Mouse (Mus musculus) bone marrow, adult 2 months (tissue): ENCODE results near the gene Cst9. TPM values are rescaled to one million over a fixed set of nuclear protein-coding genes. Genes with fewer than 3 reads are reported as not detected.

Experiments used
- H3K27ac ChIP-seq: fragments of 200-500 bp; 2 replicates; pipeline ENCODE4 v1.5.1; 2012; ENCODE audit warnings: low read depth, mild to moderate bottlenecking, control low read depth, inconsistent platforms, low read length; ENCODE audit not compliant: control insufficient read depth, poor library complexity, insufficient read depth
- H3K4me1 ChIP-seq: fragments of 200-500 bp; 2 replicates; pipeline ENCODE4 v1.6.1; 2011; ENCODE audit warnings: low read length; ENCODE audit not compliant: control insufficient read depth, insufficient read depth
- H3K4me3 ChIP-seq: fragments of 200-500 bp; replicated peaks from 2 replicates; pipeline ENCODE3; 2011; ENCODE audit warnings: mild to moderate bottlenecking, low read depth, low read length, control low read depth; ENCODE audit not compliant: control insufficient read depth
- CTCF ChIP-seq: fragments of 200-500 bp; IDR thresholded peaks from 2 replicates; pipeline ENCODE4 v1.5.1; 2011; ENCODE audit warnings: low read length, control low read depth; ENCODE audit not compliant: control insufficient read depth, insufficient read depth
- POLR2A ChIP-seq: fragments of 200-500 bp; IDR thresholded peaks from 2 replicates; pipeline ENCODE4 v1.6.1; 2011; ENCODE audit warnings: low read depth, mild to moderate bottlenecking, control low read depth, low read length, borderline replicate concordance; ENCODE audit not compliant: control insufficient read depth
- WGBS: fragments of 180-500 bp; shearing (Covaris S2); methylation state at CpG from one replicate; pipeline ENCODE4 v1.1.7; 2018; 5-methylcytosine and 5-hydroxymethylcytosine counted together
- polyA plus RNA-seq: library from polyadenylated mRNA; stranded (reverse); fragments of >200 nt; gene quantifications from 2 replicates; pipeline ENCODE4 v1.2.4, GENCODE M21; 2011; ENCODE audit warnings: low replicate concordance; ENCODE audit not compliant: missing spikeins, insufficient read depth, insufficient read length

Gene Cst9
- polyA plus RNA-seq, 1 experiment, result not detected

DNA sequence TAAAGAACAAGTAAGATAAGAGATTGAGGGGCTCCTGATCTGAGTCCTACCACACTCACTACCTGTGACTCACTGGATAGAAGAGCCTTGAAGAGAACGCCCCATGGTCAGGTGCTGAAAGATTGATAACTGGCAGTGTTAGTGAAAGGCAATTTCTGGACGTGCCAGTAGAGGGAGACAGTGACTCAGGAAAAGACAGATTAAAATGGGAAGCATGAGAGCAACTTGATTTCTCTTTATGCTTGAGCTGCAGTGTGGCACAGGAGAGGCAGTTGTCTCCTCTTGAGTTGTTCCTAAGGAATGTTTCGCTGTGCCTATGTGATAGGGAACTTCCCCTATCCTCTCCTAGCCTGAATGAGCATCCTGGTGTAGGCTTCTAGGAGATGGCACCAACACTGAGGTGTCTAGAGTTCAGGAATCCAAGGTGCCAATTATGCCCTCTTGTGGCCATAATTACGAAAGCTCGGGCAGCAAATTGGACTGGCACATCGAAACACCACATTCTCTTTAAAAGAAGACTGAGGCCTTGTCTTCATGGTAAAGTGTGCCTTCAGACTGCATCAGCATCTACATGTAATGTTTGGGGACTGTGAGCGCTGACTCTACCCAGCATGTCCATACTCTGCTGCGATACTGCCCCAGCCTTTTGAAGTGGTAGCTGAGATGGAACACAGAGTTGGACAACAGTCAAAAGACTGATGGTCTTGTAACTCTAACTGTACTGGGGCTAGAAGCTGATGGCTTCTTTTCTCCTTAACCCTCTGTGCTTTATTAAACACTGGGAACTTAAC lies 16.4 kb downstream of the Cst9 start:
- 32% methylated on average over 8 of the region's 8 CpGs for WGBS
- peak overlapping the region; percentile 28 for H3K4me3 ChIP-seq
- no peaks in the 10 kb centered on the region for H3K4me1 ChIP-seq
- TF ChIP-seq POLR2A (no peak), CTCF (peak; percentile 31; the same call in 1 of the 2 replicates)
- H3K27ac ChIP-seq, result no peak overlapping the region

DNA sequence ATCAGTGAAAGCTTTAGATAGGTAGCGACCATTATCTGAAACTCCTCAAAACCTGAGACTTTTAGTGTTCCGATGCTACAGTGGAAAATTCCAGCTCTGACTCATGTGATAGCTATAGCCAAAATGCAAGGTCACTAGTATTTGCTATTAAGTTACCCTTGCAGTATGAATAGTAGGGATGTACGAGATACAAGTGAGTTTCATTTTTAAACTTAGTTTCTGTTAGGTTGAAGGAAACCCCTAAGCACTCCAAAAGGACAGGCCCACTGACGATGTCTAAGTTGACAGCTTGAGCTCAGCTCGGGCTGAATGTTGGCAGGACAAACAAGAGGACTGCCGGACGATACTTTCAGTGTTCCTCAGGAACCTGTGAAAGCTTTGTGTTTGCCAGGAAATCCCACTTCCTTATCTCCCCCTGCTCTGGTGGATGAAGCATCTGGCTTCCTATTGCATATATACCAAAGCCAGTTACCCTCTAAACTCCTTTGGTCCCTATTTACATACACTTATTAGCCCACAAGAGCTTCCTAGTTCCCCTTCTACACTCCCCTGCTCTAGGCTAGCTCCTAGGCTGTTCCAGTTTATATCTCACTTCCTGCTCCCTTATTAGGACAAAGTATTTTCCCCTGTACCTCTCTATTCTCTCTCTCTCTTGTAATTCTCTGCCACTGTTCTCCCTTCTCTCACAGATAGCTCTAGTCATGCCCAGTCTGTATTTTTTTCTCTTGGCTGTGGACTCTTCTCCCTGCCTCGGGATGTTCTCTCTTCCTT lies 21.9 kb downstream of the Cst9 start:
- H3K27ac ChIP-seq, result no peak overlapping the region
- H3K4me3 ChIP-seq, result no peak overlapping the region
- TF ChIP-seq POLR2A (no peak), CTCF (no peak)
- no peaks in the 10 kb centered on the region for H3K4me1 ChIP-seq
- 22% methylated on average over 8 of the region's 8 CpGs for WGBS

- H3K4me1 ChIP-seq, result no peaks in the 10 kb centered on the region
- no peak overlapping the region for H3K27ac ChIP-seq
- TF ChIP-seq CTCF (no peak), POLR2A (no peak)
- no peak overlapping the region for H3K4me3 ChIP-seq
- WGBS, result 80% methylated on average over 4 of the region's 4 CpGs
Observed at GRCm38 (mm10) chr2:148857506-148857905, 22.6 kb downstream of the Cst9 start.

DNA sequence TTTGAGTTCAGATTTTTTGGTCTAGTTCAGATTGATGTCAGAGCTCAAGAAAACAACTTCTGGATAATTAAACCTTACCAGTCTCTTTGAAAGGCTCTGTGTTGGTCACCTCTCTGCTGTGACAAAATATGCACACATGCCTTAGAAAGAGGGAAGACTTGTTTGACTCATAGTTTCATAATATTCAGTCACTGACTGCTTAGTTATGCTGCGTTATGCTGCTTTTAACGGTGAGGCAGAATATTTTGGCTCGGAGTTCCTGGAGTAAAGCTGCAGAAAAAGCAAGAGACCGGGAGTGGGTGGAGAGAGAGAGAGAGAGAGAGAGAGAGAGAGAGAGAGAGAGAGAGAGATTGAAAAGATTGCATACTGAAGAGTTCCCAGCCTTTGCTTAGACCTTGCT lies 26.0 kb downstream of the Cst9 start:
- H3K27ac ChIP-seq, result no peak overlapping the region
- no peak for TF ChIP-seq POLR2A
- no peak for TF ChIP-seq CTCF
- 79% methylated on average over 4 of the region's 4 CpGs for WGBS

DNA sequence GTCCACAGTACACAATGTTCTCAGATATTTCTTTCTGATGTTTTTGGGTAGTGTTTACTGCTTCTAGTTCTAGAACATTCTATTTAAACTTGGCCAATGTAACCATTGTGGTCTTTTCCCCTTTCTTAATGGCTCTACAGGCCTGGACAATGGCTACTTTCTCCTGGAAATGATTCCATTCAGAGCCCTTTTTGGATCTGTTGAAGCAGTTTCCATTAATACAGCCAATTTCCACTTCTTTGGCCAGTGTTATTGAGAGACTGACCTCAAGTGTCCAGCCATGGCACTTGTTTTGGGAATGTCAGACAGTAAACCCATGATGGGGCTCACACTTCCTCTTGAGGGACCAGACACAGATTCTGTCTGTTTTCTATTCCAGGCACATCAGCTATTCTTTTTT lies 26.7 kb downstream of the Cst9 start:
- TF ChIP-seq POLR2A (no peak), CTCF (no peak)
- no peak overlapping the region for H3K27ac ChIP-seq
- no peak overlapping the region for H3K4me3 ChIP-seq
- H3K4me1 ChIP-seq, result no peaks in the 10 kb centered on the region; the same call in 1 of the 2 replicates

More for the DNA sequence above, 26.0 kb downstream of the Cst9 start:
- H3K4me3 ChIP-seq, result no peak overlapping the region
- H3K4me1 ChIP-seq, result no peaks in the 10 kb centered on the region; the same call in 1 of the 2 replicates

GRCm38 (mm10) chr2:148864966-148865365 lies 30.0 kb downstream of the Cst9 start, which contains the start of gene 9230104L09Rik:
Gene 9230104L09Rik (minus strand): TSS chr2:148865038.
- peaks cover 2% of the 10 kb centered on the region; the same call in 1 of the 2 replicates for H3K4me1 ChIP-seq
- no peak for TF ChIP-seq POLR2A
- TF ChIP-seq CTCF, result no peak

DNA sequence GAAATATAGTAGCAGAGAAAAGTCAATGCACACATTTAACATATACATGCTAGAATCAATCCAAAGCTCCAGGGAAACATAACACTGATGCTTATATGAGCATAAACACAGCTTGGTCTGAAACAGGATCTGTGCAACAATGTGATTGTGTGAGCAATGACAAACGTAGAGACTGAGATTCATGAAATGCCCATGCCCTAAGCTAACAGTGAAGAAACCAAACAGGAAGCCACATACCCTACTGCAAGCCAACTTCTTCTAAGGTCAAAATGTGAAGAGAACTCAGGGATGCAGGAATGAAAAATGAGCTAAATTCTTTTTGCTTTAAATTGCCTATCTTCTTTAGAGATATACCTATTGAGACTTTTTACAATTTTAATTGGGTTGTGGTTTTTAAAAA lies 34.0 kb downstream of the Cst9 start:
- Histone ChIP-seq H3K27ac (no peak overlapping the region), H3K4me1 (peaks cover 2% of the 10 kb centered on the region; the same call in 1 of the 2 replicates)
- WGBS, result 8% methylated on average over 1 of the region's 1 CpGs

More at GRCm38 (mm10) chr2:148864966-148865365, 30.0 kb downstream of the Cst9 start, which contains the start of gene 9230104L09Rik:
- WGBS, result 68% methylated on average over 2 of the region's 2 CpGs
- Histone ChIP-seq H3K27ac (no peak within 1 kb of the TSS), H3K4me3 (no peak within 1 kb of the TSS)

DNA sequence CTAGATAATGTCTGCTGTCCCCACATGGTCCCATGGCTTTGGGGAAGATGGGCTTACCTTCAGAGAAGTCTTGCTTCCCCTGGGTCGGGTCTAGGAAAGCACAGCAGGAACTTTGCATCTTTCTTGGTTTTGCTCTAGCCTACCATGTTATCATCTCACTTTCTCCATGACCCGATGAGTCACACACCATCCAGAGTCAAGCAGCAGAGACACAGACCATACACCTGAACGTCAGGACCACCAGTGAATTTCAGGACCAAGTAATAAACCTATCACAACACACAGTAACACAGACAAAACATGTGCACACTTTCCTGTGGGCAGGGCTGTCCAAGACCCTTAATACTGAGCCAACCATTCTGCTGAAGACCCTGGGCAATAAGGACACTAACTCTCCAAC lies 35.6 kb downstream of the Cst9 start:
- 78% methylated on average over 3 of the region's 3 CpGs for WGBS
- no peak overlapping the region for H3K4me3 ChIP-seq
- TF ChIP-seq POLR2A (no peak), CTCF (no peak)
- peaks cover 5% of the 10 kb centered on the region for H3K4me1 ChIP-seq
- no peak overlapping the region for H3K27ac ChIP-seq

More for the DNA sequence above, 34.0 kb downstream of the Cst9 start:
- no peak for TF ChIP-seq CTCF
- no peak for TF ChIP-seq POLR2A
- H3K4me3 ChIP-seq, result no peak overlapping the region
